Mouse (Mus musculus) heart, embryonic 15.5 days (tissue): Measurements from ENCODE around the gene Dnah2. TPM values are rescaled to one million over a fixed set of nuclear protein-coding genes. Genes with fewer than 3 reads are reported as not detected.

Source experiments
- ATAC-seq: fragments of 200-750 bp; cut with Nextera tagmentation; replicated peaks from 2 replicates; pipeline ENCODE4 v1.8.0; 2017; ENCODE audit warnings: low read depth, moderate TSS enrichment; ENCODE audit not compliant: insufficient number of reproducible peaks, insufficient read depth, low FRiP score
- H3K27ac ChIP-seq: fragments of 300-500 bp; sonication (generic); 2 replicates; pipeline ENCODE4 v1.5.1; 2015; ENCODE audit warnings: mild to moderate bottlenecking, inconsistent platforms
- H3K27me3 ChIP-seq: fragments of 300-500 bp; sonication (generic); 2 replicates; pipeline ENCODE4 v1.6.1; 2015; ENCODE audit warnings: inconsistent platforms
- H3K36me3 ChIP-seq: fragments of 300-500 bp; sonication (generic); 2 replicates; pipeline ENCODE4 v1.6.1; 2015; ENCODE audit warnings: mild to moderate bottlenecking, inconsistent platforms
- H3K4me1 ChIP-seq: fragments of 300-500 bp; sonication (generic); replicated peaks from 2 replicates; pipeline ENCODE4 v1.6.1; 2015; ENCODE audit warnings: inconsistent platforms
- H3K4me2 ChIP-seq: fragments of 300-500 bp; sonication (generic); 2 replicates; pipeline ENCODE4 v1.6.1; 2015; ENCODE audit warnings: inconsistent platforms, mild to moderate bottlenecking, moderate library complexity
- H3K4me3 ChIP-seq: fragments of 300-500 bp; sonication (generic); 2 replicates; pipeline ENCODE4 v1.5.1; 2015; ENCODE audit warnings: mild to moderate bottlenecking, inconsistent platforms
- H3K9ac ChIP-seq: fragments of 300-500 bp; sonication (generic); 2 replicates; pipeline ENCODE4 v1.6.1; 2015; ENCODE audit warnings: mild to moderate bottlenecking, inconsistent platforms
- H3K9me3 ChIP-seq: fragments of 300-500 bp; sonication (generic); replicated peaks from 2 replicates; pipeline ENCODE4 v1.6.1; 2016; ENCODE audit warnings: inconsistent platforms
- WGBS: fragments of 180-500 bp; shearing (Covaris S2); methylation state at CpG from one replicate; pipeline ENCODE4 v1.1.7; 2015; ENCODE audit warnings: mixed read lengths; 5-methylcytosine and 5-hydroxymethylcytosine counted together
- polyA plus RNA-seq: library from polyadenylated mRNA; unstranded; fragments of >200 nt; fragmentation: Nextera tagmentation; extraction: Ambion mirVana; gene quantifications from 2 replicates; pipeline ENCODE4 v1.2.1, GENCODE M21; 2015

Gene Dnah2
- polyA plus RNA-seq, 1 experiment from 2014 or later, result 0.21 TPM

- Histone ChIP-seq H3K4me3 (peak overlapping the region; percentile 61), H3K36me3 (peaks cover 4% of the 10 kb centered on the region; the same call in 1 of the 2 replicates), H3K4me1 (peaks cover 77% of the 10 kb centered on the region), H3K4me2 (peak overlapping the region; percentile 93), H3K27ac (peak overlapping the region; percentile 95), H3K27me3 (peaks cover 16% of the 10 kb centered on the region), H3K9ac (peak overlapping the region; percentile 65), H3K9me3 (no peaks in the 10 kb centered on the region)
- peak; percentile 58 for ATAC-seq
- 0% methylated on average over 39 of the region's 39 CpGs for WGBS
Measured at GRCm38 (mm10) chr11:69417449-69418384, 131.2 kb downstream of the Dnah2 start.

- Histone ChIP-seq H3K4me2 (peak overlapping the region; percentile 93), H3K27ac (peak overlapping the region; percentile 95), H3K9me3 (no peaks in the 10 kb centered on the region), H3K4me1 (peaks cover 84% of the 10 kb centered on the region), H3K36me3 (peaks cover 7% of the 10 kb centered on the region; the same call in 1 of the 2 replicates), H3K4me3 (peak overlapping the region; percentile 61), H3K9ac (peak overlapping the region; percentile 55), H3K27me3 (peaks cover 9% of the 10 kb centered on the region)
- ATAC-seq, result no peak
- WGBS, result 7% methylated on average over 8 of the region's 8 CpGs
Measured at GRCm38 (mm10) chr11:69416921-69417448, 131.9 kb downstream of the Dnah2 start.

- Histone ChIP-seq H3K4me2 (peak overlapping the region; percentile 93), H3K9me3 (no peaks in the 10 kb centered on the region), H3K27me3 (peaks cover 8% of the 10 kb centered on the region), H3K4me3 (peak overlapping the region; percentile 61), H3K9ac (peak overlapping the region; percentile 55; the same call in 1 of the 2 replicates), H3K36me3 (peaks cover 7% of the 10 kb centered on the region; the same call in 1 of the 2 replicates), H3K27ac (peak overlapping the region; percentile 95), H3K4me1 (peaks cover 84% of the 10 kb centered on the region)
- WGBS, result 2% methylated on average over 4 of the region's 4 CpGs
- no peak for ATAC-seq
Measured at GRCm38 (mm10) chr11:69416509-69416908, 132.4 kb downstream of the Dnah2 start.

GRCm38 (mm10) chr11:69415668-69416451 lies 133.1 kb downstream of the Dnah2 start:
- peak; percentile 3; the same call in 1 of the 2 replicates for ATAC-seq
- H3K36me3 ChIP-seq, result peaks cover 7% of the 10 kb centered on the region; the same call in 1 of the 2 replicates
- peak overlapping the region; percentile 64 for H3K9ac ChIP-seq
- peak overlapping the region; percentile 95 for H3K27ac ChIP-seq
- H3K27me3 ChIP-seq, result peaks cover 1% of the 10 kb centered on the region
- H3K9me3 ChIP-seq, result no peaks in the 10 kb centered on the region
- 0% methylated on average over 21 of the region's 25 CpGs for WGBS
- peaks cover 78% of the 10 kb centered on the region for H3K4me1 ChIP-seq
- peak overlapping the region; percentile 61 for H3K4me3 ChIP-seq
- H3K4me2 ChIP-seq, result peak overlapping the region; percentile 93

- 0% methylated on average over 3 of the region's 3 CpGs for WGBS
- H3K27me3 ChIP-seq, result no peaks in the 10 kb centered on the region
- peak overlapping the region; percentile 93 for H3K4me2 ChIP-seq
- H3K36me3 ChIP-seq, result peaks cover 7% of the 10 kb centered on the region; the same call in 1 of the 2 replicates
- H3K9me3 ChIP-seq, result no peaks in the 10 kb centered on the region
- H3K27ac ChIP-seq, result peak overlapping the region; percentile 95
- H3K4me3 ChIP-seq, result peak overlapping the region; percentile 61
- H3K9ac ChIP-seq, result peak overlapping the region; percentile 64
- peak; percentile 17 for ATAC-seq
- H3K4me1 ChIP-seq, result peaks cover 72% of the 10 kb centered on the region
Measured at GRCm38 (mm10) chr11:69415327-69415667, 133.6 kb downstream of the Dnah2 start.

GRCm38 (mm10) chr11:69414421-69415326 lies 134.2 kb downstream of the Dnah2 start:
- peak overlapping the region; percentile 64 for H3K9ac ChIP-seq
- ATAC-seq, result no peak
- WGBS, result 31% methylated on average over 4 of the region's 4 CpGs
- no peaks in the 10 kb centered on the region for H3K9me3 ChIP-seq
- peaks cover 70% of the 10 kb centered on the region for H3K4me1 ChIP-seq
- H3K27ac ChIP-seq, result peak overlapping the region; percentile 95
- peak overlapping the region; percentile 93 for H3K4me2 ChIP-seq
- H3K36me3 ChIP-seq, result peaks cover 7% of the 10 kb centered on the region; the same call in 1 of the 2 replicates
- peak overlapping the region; percentile 61 for H3K4me3 ChIP-seq
- no peaks in the 10 kb centered on the region for H3K27me3 ChIP-seq

- H3K9ac ChIP-seq, result peak within 1 kb of the TSS; percentile 64
- H3K27ac ChIP-seq, result peak within 1 kb of the TSS; percentile 99
- peaks cover 7% of the 10 kb centered on the region; the same call in 1 of the 2 replicates for H3K36me3 ChIP-seq
- 45% methylated on average over 12 of the region's 12 CpGs for WGBS
- H3K27me3 ChIP-seq, result no peaks in the 10 kb centered on the region
- H3K4me3 ChIP-seq, result peak within 1 kb of the TSS; percentile 85
- ATAC-seq, result no peak
- H3K9me3 ChIP-seq, result no peaks in the 10 kb centered on the region
- peaks cover 61% of the 10 kb centered on the region for H3K4me1 ChIP-seq
- H3K4me2 ChIP-seq, result peak within 1 kb of the TSS; percentile 93
Measured at GRCm38 (mm10) chr11:69413221-69414181, 135.4 kb downstream of the Dnah2 start, which contains the start of gene Kdm6b. Kdm6b (minus strand) TSS chr11:69413675.

- no peak for ATAC-seq
- Histone ChIP-seq H3K4me1 (peaks cover 63% of the 10 kb centered on the region), H3K27me3 (no peaks in the 10 kb centered on the region), H3K36me3 (peaks cover 14% of the 10 kb centered on the region), H3K4me2 (peak overlapping the region; percentile 93; the same call in 1 of the 2 replicates), H3K4me3 (peak overlapping the region; percentile 85; the same call in 1 of the 2 replicates), H3K27ac (peak overlapping the region; percentile 99), H3K9me3 (no peaks in the 10 kb centered on the region), H3K9ac (0 out of 2 replicates have a peak overlapping the region, but pooled peaks have one; percentile 30)
- 53% methylated on average over 7 of the region's 7 CpGs for WGBS
Measured at GRCm38 (mm10) chr11:69412548-69412947, 136.4 kb downstream of the Dnah2 start.

- Histone ChIP-seq H3K4me2 (peak overlapping the region; percentile 93), H3K4me3 (peak overlapping the region; percentile 85), H3K36me3 (peaks cover 22% of the 10 kb centered on the region), H3K4me1 (peaks cover 59% of the 10 kb centered on the region), H3K9ac (peak overlapping the region; percentile 90), H3K9me3 (no peaks in the 10 kb centered on the region), H3K27me3 (no peaks in the 10 kb centered on the region), H3K27ac (peak overlapping the region; percentile 99)
- WGBS, result under 1% methylated on average over 39 of the region's 39 CpGs
- peak; percentile 27; the same call in 1 of the 2 replicates for ATAC-seq
Measured at GRCm38 (mm10) chr11:69411538-69412203, 137.2 kb downstream of the Dnah2 start.
